Mouse (Mus musculus): ENCODE results near the gene Scarf2. TPM values are rescaled to one million over a fixed set of nuclear protein-coding genes. Genes with fewer than 3 reads are reported as not detected.

Gene Scarf2
- polyA plus RNA-seq, 1 experiment from 2014 or later: 1.7 TPM

DNA sequence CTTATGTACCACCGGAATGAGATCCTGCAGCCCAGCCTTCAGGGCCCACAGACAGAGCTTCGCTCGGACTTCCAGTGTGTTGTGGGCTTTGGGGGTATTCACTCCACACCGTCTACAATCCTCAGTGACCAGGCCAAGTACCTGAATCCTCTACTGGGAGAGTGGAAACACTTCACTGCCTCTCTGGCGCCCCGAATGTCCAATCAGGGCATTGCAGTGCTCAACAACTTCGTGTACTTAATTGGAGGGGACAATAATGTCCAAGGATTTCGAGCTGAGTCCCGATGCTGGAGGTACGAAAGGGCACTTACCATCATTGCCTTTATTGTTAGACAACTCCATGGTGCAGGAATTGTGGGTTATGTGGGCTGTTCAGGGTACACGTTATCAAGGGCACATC is 20.3 kb upstream of the Scarf2 start:
- Histone ChIP-seq H3K27me3 (replicated peaks) (no peaks in the 10 kb centered on the region), H3K9ac (no peak overlapping the region), H3K27ac (no peak overlapping the region), H3K9me3 (no peaks in the 10 kb centered on the region), H3K36me3 (replicated peaks) (peaks cover 32% of the 10 kb centered on the region), H3K4me1 (no peaks in the 10 kb centered on the region), H3K4me2 (no peak overlapping the region), H3K4me3 (no peak overlapping the region)
- no peak for ATAC-seq (replicated peaks)
- 66% methylated on average over 11 of the region's 11 CpGs for WGBS

DNA sequence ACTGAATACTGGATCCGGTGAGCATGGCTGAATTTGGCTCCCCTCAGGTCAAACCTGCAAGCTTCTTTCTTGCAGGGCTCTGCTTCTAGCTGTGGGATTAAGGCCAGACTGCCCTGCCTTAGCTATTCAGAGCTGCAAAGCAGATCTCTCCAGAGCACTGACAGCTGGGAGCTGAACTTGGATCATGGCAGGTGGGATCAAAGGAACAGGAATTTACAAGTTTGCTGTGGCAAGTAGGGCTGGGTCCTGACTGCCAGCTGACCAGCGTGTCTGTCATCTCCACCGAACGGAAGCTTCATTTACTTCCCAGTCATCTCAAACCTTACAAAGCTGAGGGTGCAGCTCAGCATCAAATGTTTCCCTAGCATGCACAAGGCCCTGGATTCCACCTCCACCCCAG is 18.9 kb upstream of the Scarf2 start:
- Histone ChIP-seq H3K36me3 (replicated peaks) (peaks cover 27% of the 10 kb centered on the region), H3K4me2 (no peak overlapping the region), H3K4me1 (no peaks in the 10 kb centered on the region), H3K27ac (no peak overlapping the region), H3K4me3 (no peak overlapping the region), H3K27me3 (replicated peaks) (no peaks in the 10 kb centered on the region), H3K9me3 (no peaks in the 10 kb centered on the region), H3K9ac (no peak overlapping the region)
- no peak for ATAC-seq (replicated peaks)
- WGBS: 90% methylated on average over 4 of the region's 4 CpGs

DNA sequence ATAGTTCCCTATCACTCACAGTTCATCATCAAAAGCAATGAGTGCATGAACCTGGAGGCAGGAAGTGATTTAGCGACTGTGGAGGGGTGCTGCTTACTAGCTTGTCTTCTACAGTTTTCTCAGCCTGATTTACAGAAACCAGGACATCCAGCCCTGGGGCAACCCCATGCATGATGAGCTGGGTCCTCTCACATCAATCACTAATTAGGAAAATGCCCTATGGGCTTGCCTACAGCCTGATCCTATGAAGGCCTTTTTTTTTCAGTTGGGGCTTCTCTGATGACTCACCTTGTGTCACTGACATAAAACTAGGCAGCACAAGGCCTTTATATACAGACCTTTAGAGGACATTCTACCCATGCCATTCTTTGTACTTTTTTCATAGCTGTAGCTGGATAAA is 17.4 kb upstream of the Scarf2 start:
- WGBS: 79% methylated on average over 1 of the region's 1 CpGs

DNA sequence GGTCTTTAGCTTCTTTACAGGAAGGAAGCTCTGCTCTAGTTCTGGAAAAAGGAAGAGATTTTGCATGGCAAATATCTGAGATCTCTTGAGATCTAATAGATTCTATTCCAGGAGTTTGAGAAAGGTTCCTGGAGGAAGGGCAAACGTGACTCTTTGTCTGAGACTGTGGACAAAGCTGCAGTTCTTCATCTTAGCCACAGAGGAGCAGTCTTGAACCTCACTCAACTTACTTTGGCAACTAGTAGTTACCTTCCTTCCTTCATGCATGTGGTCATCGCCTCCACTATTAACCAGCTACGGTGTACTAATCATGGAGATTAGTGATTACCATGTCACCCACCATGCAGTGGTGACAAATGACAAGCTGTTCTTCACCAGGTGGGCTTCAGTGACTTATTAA is 11.7 kb upstream of the Scarf2 start:
- 57% methylated on average over 3 of the region's 3 CpGs for WGBS
- no peaks in the 10 kb centered on the region for H3K4me1 ChIP-seq
- peaks cover 43% of the 10 kb centered on the region for H3K36me3 ChIP-seq (replicated peaks)
- no peaks in the 10 kb centered on the region for H3K27me3 ChIP-seq (replicated peaks)
- H3K27ac ChIP-seq: no peak overlapping the region
- no peak overlapping the region for H3K9ac ChIP-seq
- H3K9me3 ChIP-seq: no peaks in the 10 kb centered on the region
- no peak for ATAC-seq (replicated peaks)
- no peak overlapping the region for H3K4me3 ChIP-seq
- H3K4me2 ChIP-seq: no peak overlapping the region

More for the DNA sequence above, 17.4 kb upstream of the Scarf2 start:
- Histone ChIP-seq H3K4me2 (no peak overlapping the region), H3K27ac (no peak overlapping the region), H3K9me3 (no peaks in the 10 kb centered on the region), H3K4me3 (no peak overlapping the region), H3K9ac (no peak overlapping the region), H3K36me3 (replicated peaks) (peaks cover 32% of the 10 kb centered on the region), H3K27me3 (replicated peaks) (no peaks in the 10 kb centered on the region), H3K4me1 (no peaks in the 10 kb centered on the region)
- ATAC-seq (replicated peaks): no peak

DNA sequence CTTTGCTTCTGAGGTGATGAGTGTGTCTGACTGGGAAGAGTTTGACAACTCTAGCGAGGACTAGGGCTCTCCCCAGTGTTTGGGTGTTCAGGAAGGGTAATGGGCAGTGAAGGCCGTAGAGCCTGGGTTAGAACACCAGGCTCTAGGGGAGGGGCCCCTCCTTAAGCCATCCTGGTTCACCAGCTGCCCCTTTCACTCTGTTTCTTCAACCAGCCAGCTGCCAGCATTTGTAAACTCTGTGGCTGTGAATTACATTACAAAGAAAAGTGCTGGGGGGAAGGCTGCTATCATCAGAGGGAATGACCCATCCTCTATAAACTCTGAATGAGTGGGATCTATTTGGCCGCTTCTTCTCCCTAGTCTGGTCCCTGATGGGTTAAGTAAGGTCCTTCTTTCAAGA is 4.4 kb upstream of the Scarf2 start:
- no peak overlapping the region for H3K4me3 ChIP-seq
- H3K4me1 ChIP-seq: peaks cover 12% of the 10 kb centered on the region
- no peak overlapping the region for H3K9ac ChIP-seq
- H3K9me3 ChIP-seq: no peaks in the 10 kb centered on the region
- no peak overlapping the region for H3K27ac ChIP-seq
- peaks cover 17% of the 10 kb centered on the region for H3K36me3 ChIP-seq (replicated peaks)
- peaks cover 24% of the 10 kb centered on the region for H3K27me3 ChIP-seq (replicated peaks)
- no peak for ATAC-seq (replicated peaks)
- 70% methylated on average over 3 of the region's 3 CpGs for WGBS
- H3K4me2 ChIP-seq: no peak overlapping the region

DNA sequence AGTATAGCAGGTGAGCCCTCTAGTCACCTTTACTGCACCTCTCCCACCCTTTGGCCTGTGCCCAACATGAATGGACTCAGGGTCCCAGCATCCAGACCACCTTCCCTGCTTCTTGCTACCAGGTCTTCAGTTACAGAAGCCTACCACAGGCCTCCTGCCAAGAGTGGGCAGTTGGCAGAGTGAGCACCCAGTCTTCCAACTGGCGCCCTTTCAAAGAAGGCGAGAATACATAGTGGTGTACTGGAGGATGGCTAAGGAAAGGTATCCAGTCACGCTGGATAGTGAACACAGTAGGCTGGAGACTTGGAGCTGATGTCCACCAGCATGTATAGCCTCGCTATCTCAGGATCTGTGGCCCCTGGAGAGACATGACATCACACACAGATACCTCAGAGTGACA is 3.0 kb upstream of the Scarf2 start:
- ATAC-seq (replicated peaks): no peak

DNA sequence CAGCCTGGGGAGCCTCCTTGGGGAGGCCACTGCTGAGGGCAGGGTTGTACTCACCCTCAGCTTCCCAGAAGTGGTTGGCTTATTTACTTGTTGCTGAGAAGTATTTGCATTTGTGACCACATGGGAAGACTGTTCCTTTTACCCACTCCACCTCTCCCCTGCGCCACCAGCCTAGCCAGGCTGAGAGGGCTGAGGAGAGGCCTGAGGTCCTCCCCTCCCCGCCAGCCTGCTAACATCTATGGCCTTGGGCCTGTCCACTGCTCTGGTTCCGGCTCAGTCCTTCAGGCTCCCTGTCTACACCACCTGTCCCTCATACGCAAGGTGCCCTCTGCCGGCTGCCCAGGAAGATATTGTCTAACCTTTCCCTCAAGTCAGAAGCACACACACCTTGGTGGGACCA is 1.4 kb upstream of the Scarf2 start:
- Histone ChIP-seq H3K4me3 (no peak overlapping the region), H3K4me1 (peaks cover 22% of the 10 kb centered on the region), H3K9me3 (no peaks in the 10 kb centered on the region), H3K4me2 (no peak overlapping the region), H3K36me3 (replicated peaks) (peaks cover 4% of the 10 kb centered on the region), H3K9ac (no peak overlapping the region), H3K27ac (no peak overlapping the region), H3K27me3 (replicated peaks) (peaks cover 51% of the 10 kb centered on the region)
- WGBS: 59% methylated on average over 5 of the region's 5 CpGs
- ATAC-seq (replicated peaks): no peak

More for the DNA sequence above, 3.0 kb upstream of the Scarf2 start:
- 94% methylated on average over 4 of the region's 4 CpGs for WGBS
- no peak overlapping the region for H3K27ac ChIP-seq
- H3K27me3 ChIP-seq (replicated peaks): peaks cover 37% of the 10 kb centered on the region
- H3K4me3 ChIP-seq: no peak overlapping the region
- H3K9me3 ChIP-seq: no peaks in the 10 kb centered on the region
- no peak overlapping the region for H3K4me2 ChIP-seq
- H3K9ac ChIP-seq: no peak overlapping the region
- H3K36me3 ChIP-seq (replicated peaks): peaks cover 17% of the 10 kb centered on the region
- H3K4me1 ChIP-seq: peaks cover 22% of the 10 kb centered on the region

DNA sequence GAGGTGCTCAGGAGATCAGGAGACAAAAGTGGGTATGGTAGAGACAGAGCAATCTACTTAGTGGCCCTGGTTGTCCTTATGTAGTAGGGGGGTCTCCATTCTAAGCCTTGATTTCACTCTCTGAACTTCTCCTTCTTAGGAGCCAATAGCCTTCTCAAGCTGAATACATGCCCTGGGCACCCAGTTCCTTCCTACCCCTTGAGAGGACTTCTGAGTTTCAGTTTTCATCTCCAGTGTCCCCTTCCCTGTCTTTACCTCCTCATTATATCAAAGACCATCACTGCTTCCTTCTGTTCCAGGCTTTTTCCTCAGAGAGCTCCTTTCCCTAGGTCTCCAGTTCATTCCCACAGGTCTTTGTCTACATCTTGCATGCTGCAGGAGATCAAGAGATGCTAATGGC is 563 bp upstream of the Scarf2 start:
- Histone ChIP-seq H3K4me2 (peak overlapping the region; percentile 87), H3K27me3 (replicated peaks) (peaks cover 60% of the 10 kb centered on the region), H3K36me3 (replicated peaks) (peaks cover 3% of the 10 kb centered on the region; the same call in 1 of the 2 replicates), H3K4me1 (peaks cover 22% of the 10 kb centered on the region), H3K4me3 (peak overlapping the region; percentile 46), H3K27ac (no peak overlapping the region), H3K9ac (0 out of 2 replicates have a peak overlapping the region, but pooled peaks have one; percentile 40), H3K9me3 (no peaks in the 10 kb centered on the region)
- no peak for ATAC-seq (replicated peaks)

GRCm38 (mm10) chr16:17797812-17798311 is 780 bp downstream of the Scarf2 start:
- 0 out of 2 replicates have a peak, but pooled peaks have one; percentile 1 for ATAC-seq (replicated peaks)
- H3K27me3 ChIP-seq (replicated peaks): peaks cover 73% of the 10 kb centered on the region
- H3K27ac ChIP-seq: no peak overlapping the region
- no peaks in the 10 kb centered on the region for H3K9me3 ChIP-seq
- peaks cover 3% of the 10 kb centered on the region; the same call in 1 of the 2 replicates for H3K36me3 ChIP-seq (replicated peaks)
- 4% methylated on average over 29 of the region's 29 CpGs for WGBS
- H3K4me2 ChIP-seq: peak overlapping the region; percentile 87
- H3K4me3 ChIP-seq: peak overlapping the region; percentile 46
- peaks cover 31% of the 10 kb centered on the region for H3K4me1 ChIP-seq
- H3K9ac ChIP-seq: no peak overlapping the region

GRCm38 (mm10) chr16:17798321-17799180 is 1.5 kb downstream of the Scarf2 start:
- no peak for ATAC-seq (replicated peaks)
- H3K4me3 ChIP-seq: peak overlapping the region; percentile 46
- H3K4me2 ChIP-seq: peak overlapping the region; percentile 87
- H3K27ac ChIP-seq: no peak overlapping the region
- peaks cover 37% of the 10 kb centered on the region for H3K4me1 ChIP-seq
- peaks cover 80% of the 10 kb centered on the region for H3K27me3 ChIP-seq (replicated peaks)
- no peaks in the 10 kb centered on the region for H3K9me3 ChIP-seq
- H3K36me3 ChIP-seq (replicated peaks): peaks cover under 1% of the 10 kb centered on the region; the same call in 1 of the 2 replicates
- WGBS: 3% methylated on average over 43 of the region's 45 CpGs
- no peak overlapping the region for H3K9ac ChIP-seq

DNA sequence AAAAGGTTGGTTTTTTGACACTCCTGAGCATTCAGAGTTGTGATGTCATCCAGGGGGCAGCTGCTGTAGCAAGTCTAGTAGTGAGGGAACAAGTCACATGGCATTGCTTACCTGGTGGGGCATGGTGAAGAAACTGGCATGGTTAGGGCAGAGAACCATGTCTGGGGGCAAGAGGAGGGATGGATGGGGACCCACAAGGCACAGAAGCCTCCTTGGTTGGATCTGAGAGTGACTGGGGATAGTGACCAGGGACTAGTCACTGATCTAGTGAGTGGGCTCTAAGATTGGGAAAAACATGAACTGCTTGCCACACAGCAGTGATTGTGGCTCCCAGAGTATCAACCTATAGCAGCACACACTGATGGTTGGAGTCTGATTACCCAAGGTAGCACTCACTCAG is 2.5 kb downstream of the Scarf2 start:
- H3K9ac ChIP-seq: no peak overlapping the region
- H3K9me3 ChIP-seq: no peaks in the 10 kb centered on the region
- peaks cover 90% of the 10 kb centered on the region for H3K27me3 ChIP-seq (replicated peaks)
- no peak overlapping the region for H3K4me3 ChIP-seq
- no peak for ATAC-seq (replicated peaks)
- H3K36me3 ChIP-seq (replicated peaks): no peaks in the 10 kb centered on the region
- H3K4me1 ChIP-seq: peaks cover 48% of the 10 kb centered on the region
- H3K4me2 ChIP-seq: no peak overlapping the region
- no peak overlapping the region for H3K27ac ChIP-seq

DNA sequence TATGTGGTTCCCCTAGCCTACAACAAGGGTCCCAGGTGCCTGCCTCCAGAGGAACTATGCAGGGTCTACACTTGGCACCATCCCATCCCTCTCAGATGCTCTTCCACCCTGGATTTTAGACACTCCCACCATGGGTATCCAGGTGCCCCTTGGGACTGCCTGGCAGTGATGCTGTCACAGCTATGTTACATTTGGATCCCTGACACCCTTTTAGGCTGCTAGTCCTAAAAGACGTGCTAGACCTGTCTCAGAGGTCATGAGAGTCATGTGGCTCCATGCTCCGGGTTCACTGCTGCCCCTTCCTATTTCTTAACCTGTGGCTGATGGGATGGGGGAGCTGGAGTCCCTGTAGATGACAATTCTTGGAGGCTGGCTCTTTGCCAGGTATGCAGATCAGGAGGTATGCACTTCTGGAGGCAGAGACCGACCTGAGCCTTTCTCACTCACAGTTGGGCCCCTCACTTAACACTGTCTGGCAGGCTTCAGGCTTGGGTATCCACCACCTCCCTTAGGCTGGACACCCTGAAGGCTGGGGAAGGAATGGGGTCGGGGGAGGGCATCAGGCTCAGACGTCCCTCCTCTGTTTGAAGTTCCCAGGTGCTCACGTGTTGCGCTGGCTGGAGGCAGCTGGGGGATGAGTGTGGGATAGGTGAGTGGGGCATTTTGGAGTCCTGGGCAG is 4.8 kb downstream of the Scarf2 start:
- 3% methylated on average over 7 of the region's 7 CpGs for WGBS
- peak overlapping the region; percentile 40; the same call in 1 of the 2 replicates for H3K4me3 ChIP-seq

More for the DNA sequence above, 4.8 kb downstream of the Scarf2 start:
- H3K9ac ChIP-seq: no peak overlapping the region
- no peaks in the 10 kb centered on the region for H3K9me3 ChIP-seq
- no peaks in the 10 kb centered on the region for H3K36me3 ChIP-seq (replicated peaks)
- H3K4me1 ChIP-seq: peaks cover 58% of the 10 kb centered on the region
- peak overlapping the region; percentile 80 for H3K4me2 ChIP-seq
- H3K27ac ChIP-seq: no peak overlapping the region
- ATAC-seq (replicated peaks): no peak
- H3K27me3 ChIP-seq (replicated peaks): peaks cover 92% of the 10 kb centered on the region
